Mouse (Mus musculus) gastrocnemius, adult 2 months (tissue): Measurements from ENCODE around the gene Dkc1. TPM values are rescaled to one million over a fixed set of nuclear protein-coding genes. Genes with fewer than 3 reads are reported as not detected.

Experiments
- DNase-seq: peaks from one replicate; pipeline ENCODE4 v3.0.0; 2022
- H3K27ac ChIP-seq: fragments of 200-600 bp; 2 replicates; pipeline ENCODE4 v1.8.1; 2022; ENCODE audit warnings: mild to moderate bottlenecking
- H3K4me3 ChIP-seq: fragments of 200-600 bp; 2 replicates; pipeline ENCODE4 v1.8.1; 2022; ENCODE audit warnings: mild to moderate bottlenecking, moderate library complexity
- CTCF ChIP-seq: fragments of 200-600 bp; IDR thresholded peaks from 2 replicates; pipeline ENCODE4 v1.8.1; 2022; ENCODE audit warnings: antibody characterized with exemption, mild to moderate bottlenecking, moderate library complexity
- intact Hi-C: fragments of 180-260 bp; cut with DNase I; formaldehyde crosslinking; loops from one replicate; pipeline ENCODE4 v1.15.1; 2025
- total RNA-seq, 2 experiments: library from RNA; stranded (reverse); gene quantifications; 2 replicates each; pipeline ENCODE4 v1.2.3; 2021

Gene Dkc1
- total RNA-seq, 2 experiments from 2014 or later = 28.6 to 29.2 TPM

GRCm38 (mm10) chrX:75155576-75156243, 60.1 kb downstream of the Dkc1 start:
- Histone ChIP-seq H3K4me3 (peak overlapping the region; percentile 64), H3K27ac (peak overlapping the region; percentile 5; the same call in 1 of the 2 replicates)
- no peak for TF ChIP-seq CTCF
- intact Hi-C loops = no loop called here
- DNase-seq = peak; percentile 78

Other genes with a start within 250 kb of the Dkc1 start
- under 1 TPM; 0.47 to 0.64 TPM for gene Gab3, start 10.4 kb upstream of the Dkc1 start, total RNA-seq
- 10 to 100 TPM; 11.8 to 12.2 TPM for gene Mpp1, start 35.2 kb downstream of the Dkc1 start, total RNA-seq
- not detected for gene Smim9, start 67.9 kb downstream of the Dkc1 start, total RNA-seq